Mouse (Mus musculus) right cerebral cortex, postnatal 25 days (tissue): ENCODE measurements around the gene Fbll1.

ENCODE experiments used
- DNase-seq: peaks from one replicate; pipeline ENCODE4 v3.0.0; 2022

The Fbll1 gene

GRCm38 (mm10) chr11:35782444-35782843, 16.2 kb downstream of the Fbll1 start:
- no peak for DNase-seq

GRCm38 (mm10) chr11:35780336-35780735, 18.3 kb downstream of the Fbll1 start:
- no peak for DNase-seq

GRCm38 (mm10) chr11:35776452-35776851, 22.2 kb downstream of the Fbll1 start:
- no peak for DNase-seq

- DNase-seq = no peak
Observed at GRCm38 (mm10) chr11:35775606-35776005, 23.1 kb downstream of the Fbll1 start.

- DNase-seq = no peak
Observed at GRCm38 (mm10) chr11:35770741-35771504, 27.8 kb downstream of the Fbll1 start.

- peak; percentile 81 for DNase-seq
Observed at GRCm38 (mm10) chr11:35769746-35770437, 28.8 kb downstream of the Fbll1 start.

- peak; percentile 97 for DNase-seq
Observed at GRCm38 (mm10) chr11:35769188-35769745, 29.4 kb downstream of the Fbll1 start, which contains the start of gene Pank3. TSS of gene Pank3 (plus strand) at chr11:35769484.

- no peak for DNase-seq
Observed at GRCm38 (mm10) chr11:35766845-35767244, 31.8 kb downstream of the Fbll1 start.

- DNase-seq = no peak
Observed at GRCm38 (mm10) chr11:35760627-35761003, 38.1 kb downstream of the Fbll1 start.

GRCm38 (mm10) chr11:35760001-35760626, 38.6 kb downstream of the Fbll1 start:
- no peak for DNase-seq

- DNase-seq = no peak
Observed at GRCm38 (mm10) chr11:35756411-35757303, 42.0 kb downstream of the Fbll1 start.

GRCm38 (mm10) chr11:35755546-35755945, 43.1 kb downstream of the Fbll1 start:
- DNase-seq = no peak

GRCm38 (mm10) chr11:35754906-35755418, 43.7 kb downstream of the Fbll1 start:
- no peak for DNase-seq

GRCm38 (mm10) chr11:35750578-35750977, 48.1 kb downstream of the Fbll1 start:
- DNase-seq = no peak
